Mouse (Mus musculus) lung, postnatal 10 days (tissue): ENCODE measurements around the gene Tmprss11e.

Source experiments
- DNase-seq: peaks from one replicate; pipeline ENCODE4 v3.0.0; 2021

Gene Tmprss11e

DNA sequence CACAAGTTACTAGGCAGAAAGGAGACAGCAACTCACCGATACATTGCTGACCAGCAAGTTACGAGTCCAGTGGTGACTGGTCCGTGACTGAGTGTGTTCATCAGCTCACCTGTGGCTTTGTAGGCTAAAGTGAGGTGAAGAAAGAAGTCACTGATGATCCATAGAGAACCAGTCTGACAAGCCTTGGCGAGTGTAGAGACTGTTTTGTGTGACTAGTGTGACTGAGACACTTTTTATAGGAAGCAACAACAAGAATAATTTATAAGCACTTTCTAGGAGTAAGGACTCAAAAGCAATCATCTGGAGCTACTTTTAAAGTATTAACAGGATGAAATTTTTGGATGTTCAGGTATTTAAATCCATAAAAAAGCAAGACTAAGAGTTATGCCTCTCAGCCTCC, at the start of gene Tmprss11e:
TSS of gene Tmprss11e (minus strand) at position 101 of the 400 bp plus-strand sequence.
- no peak for DNase-seq

DNA sequence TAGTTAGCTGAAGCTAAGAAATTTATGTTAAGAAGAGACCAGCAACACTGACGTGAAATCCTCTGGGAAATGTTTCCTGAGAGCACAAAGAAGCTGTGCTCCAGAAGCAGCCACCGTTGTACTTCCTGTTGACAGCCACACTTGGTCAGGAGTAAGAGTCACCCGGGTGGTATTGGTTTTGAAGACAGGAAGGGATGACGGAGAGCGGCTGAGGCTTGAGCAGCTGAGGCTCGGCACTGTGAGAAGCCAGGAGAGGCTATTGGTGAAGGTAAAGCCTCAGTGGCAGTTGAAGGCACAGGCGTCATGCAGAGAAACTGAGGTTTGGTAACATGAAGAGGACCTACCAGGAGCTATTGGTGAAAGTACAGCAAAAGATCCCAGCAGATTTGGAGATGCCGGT, 47.2 kb upstream of the Tmprss11e start:
- DNase-seq: no peak

DNA sequence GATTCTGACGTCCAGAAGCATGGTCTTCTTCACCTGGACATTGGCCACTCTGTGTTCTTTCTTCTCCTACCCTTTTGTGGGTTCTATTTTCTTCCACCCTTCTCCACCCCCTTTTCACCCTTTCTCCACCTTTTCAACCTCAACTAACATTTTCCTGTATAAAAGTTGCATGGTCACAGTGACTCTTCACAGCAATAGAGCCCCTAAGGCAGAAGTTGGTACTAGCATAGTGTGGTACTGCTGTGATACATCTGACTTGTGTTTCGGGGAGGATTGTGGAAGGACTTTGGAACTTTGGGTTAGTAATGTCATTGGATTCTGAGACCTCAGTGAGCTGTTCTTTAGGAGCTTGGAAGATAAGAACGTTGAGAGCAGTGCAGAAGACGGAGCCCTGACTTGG, 46.6 kb upstream of the Tmprss11e start:
- DNase-seq: no peak

DNA sequence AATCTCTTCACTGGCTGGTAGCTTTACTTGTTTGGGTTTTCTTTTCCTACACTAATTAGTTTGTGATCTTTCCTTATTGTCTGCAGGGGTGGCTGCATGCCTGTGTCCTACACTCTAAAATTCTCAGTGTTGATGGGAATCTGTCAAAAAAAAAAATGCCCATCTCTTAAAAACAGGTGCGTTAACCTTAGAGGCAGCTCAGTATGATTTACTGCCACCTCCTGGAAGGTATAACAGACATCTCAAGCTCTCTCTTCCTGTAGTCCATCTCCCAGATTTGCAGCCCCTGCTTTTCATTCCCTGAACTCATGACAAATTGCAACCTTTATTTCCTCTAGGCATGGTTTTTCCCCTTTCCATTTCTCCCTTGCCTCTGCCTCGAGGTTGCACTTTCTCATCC, 44.3 kb upstream of the Tmprss11e start:
- DNase-seq: no peak

DNA sequence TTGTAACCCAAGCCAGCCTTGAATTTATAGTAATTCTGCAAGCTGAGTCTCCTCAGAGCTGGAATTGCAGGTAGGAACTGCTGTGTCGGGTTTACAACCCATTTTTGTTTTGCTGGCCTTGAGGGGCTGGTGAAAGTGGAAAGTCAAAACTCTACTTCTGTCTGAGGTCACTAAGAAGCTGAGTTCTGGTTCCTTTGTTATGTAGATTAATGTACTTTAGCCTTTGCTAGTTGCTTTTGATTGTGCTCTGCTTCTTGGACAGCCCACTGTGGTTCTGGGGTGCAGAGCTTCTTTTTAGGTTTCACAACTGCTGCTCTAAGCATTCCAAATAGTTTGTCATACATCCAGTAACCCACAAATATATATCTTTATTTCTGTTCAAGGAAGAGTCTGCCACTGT, 41.2 kb upstream of the Tmprss11e start:
- no peak for DNase-seq

DNA sequence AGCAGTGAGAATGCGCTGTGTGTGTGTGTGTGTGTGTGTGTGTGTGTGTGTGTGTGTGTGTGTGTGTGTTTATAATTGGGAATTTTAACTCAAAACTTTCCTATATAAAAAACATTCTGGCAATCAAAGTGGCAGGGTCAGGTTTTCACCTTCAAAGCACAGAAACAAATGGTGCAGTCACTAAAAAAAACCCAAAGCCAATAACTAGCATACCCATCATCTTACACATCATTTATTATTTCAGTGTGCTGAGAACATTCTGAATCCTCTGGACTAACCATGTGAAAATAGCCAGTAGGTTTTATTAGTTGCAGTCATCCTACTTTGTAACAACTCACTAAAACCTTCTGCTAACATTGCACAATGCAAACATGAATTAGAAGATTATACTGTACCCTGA, 38.6 kb upstream of the Tmprss11e start:
- no peak for DNase-seq

DNA sequence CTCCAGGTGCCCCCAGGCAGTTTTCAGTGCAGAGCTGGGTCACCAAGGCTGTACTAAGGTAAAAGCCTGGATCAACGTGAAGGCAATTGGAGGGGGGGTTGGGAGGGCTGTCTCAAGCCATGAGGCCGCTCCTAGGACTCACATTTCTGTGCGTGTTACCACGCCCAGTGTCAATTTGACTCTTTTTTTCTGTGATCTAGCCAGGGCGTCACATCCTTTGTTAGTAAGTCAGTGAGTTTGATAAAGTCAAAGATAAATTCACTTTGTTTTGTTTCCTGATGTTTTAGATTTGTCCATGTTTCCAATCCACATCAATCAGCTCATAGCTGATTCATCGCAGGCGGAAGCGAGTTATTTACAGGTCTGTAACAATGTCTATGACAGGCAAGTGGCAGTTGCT, 37.4 kb upstream of the Tmprss11e start:
- DNase-seq: peak; percentile 6

DNA sequence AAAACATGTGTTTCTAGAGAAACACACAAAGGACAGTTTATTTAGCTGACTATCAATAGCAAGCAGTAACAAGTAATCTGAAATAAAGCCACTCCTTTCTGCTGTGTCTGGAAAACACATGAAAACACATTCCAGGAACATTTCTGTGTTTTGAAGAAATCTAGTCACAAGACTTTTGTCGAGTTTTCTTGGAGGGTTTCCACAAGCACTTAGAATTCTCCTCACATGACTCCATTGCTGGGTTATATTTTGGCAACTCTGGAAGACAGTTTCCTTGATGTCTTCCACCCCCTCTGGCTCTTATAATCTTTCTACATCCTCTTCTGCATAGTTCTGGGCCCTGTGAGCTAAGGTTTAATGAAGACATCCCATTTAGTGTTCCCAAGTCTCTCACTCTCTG, 32.9 kb upstream of the Tmprss11e start:
- peak; percentile 28 for DNase-seq

DNA sequence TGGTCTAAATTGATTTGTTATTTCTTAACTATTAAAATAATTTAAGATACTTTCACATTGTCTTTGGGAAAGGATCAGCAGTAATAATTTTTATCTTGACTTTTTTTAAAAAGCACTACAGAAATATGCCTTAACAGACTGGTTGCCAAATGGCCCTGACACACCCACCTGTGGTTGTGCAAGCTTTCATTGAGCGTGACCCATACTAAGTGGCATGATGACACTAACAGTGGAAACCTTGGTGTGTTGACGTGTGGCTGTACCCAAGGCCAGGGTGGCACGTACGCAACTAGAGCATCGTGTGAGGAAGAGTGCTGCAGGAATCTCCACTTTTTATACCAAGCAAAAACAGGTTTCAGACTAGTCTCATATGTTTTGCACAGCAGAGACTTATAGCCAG, 31.3 kb upstream of the Tmprss11e start:
- DNase-seq: no peak

DNA sequence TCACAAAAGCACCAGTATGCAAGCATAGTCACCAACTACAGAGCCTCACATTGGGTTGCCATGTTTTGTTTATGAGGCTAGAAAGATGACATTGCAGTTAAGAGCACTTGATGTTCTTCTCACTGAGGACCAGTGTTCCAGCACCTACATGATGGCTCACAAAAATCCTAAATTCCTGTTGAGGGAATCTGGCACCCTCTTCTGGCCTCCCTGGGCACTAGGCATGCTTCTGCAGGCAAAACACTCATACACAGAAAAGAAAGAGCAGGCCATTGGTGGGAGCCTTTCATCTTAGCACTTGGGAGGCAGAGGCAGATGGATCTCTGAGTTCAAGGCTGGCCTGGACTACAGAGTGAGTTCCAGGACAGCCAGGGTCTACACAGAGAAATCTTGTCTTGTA, 25.4 kb upstream of the Tmprss11e start:
- no peak for DNase-seq

DNA sequence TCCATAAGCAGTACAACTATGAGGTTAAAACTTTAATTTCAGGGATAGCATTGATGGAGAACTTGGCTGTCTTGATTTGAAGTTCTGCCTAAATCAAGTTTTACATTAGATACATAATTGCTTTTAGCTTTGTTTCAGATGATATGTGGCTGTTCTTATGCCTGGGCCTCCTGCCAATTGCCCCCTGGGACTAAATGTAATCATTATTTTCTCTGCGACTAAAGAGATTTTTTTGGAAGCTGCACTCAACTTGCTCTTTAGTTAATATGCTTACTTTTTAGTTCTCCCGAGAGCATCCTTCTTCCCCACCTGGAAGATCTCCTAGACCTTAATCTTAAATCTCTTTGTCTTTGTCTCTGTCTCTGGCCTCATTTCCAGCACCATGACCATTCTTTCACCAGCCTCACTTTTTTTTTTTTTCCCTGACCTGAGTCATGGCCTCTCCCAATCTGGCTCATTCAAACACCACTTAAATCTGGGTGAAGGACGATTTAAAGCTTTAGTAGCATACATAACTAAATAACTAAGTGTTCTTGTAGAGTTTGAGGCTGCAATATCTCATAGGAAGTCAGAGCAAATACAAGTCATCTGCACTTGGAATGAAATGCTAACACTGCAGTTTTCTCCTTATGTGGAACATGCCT, 23.5 kb upstream of the Tmprss11e start:
- no peak for DNase-seq

DNA sequence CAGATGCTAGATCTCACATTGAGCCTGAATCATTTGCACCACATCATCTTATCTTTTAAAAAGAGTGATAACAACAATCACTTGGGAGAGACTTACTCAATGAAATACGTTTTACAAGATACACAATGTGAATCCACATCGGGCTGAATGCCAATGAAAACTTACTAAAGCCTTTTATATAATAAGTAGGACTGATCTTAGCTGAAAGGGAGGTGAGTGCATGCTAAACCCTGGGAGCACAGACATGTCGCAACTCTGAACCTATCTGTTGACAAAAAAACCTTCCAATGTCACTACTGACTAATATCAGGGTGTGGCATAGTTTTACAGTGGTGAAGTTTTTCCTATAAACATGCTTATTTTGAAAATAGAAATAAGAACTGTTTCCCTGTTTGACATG, 2.8 kb downstream of the Tmprss11e start:
- no peak for DNase-seq

DNA sequence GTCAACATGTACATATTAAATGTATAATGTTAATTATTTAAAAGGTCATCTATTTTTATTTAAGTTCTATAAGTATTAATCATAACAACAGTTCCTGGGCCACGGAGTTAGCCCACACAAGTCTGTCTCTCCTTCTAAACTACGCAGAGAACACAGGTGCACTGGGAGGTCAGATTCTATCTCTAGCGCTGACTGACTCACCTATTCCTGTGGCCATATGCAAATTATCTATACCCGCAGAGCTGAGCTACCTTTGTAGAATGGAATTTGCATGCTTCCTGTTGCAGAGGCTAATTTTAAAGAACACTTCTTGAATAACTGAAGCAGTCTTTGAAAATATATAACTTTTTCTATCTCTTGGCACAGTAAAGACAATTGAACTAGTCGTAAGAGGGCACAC, 4.5 kb downstream of the Tmprss11e start:
- DNase-seq: no peak

DNA sequence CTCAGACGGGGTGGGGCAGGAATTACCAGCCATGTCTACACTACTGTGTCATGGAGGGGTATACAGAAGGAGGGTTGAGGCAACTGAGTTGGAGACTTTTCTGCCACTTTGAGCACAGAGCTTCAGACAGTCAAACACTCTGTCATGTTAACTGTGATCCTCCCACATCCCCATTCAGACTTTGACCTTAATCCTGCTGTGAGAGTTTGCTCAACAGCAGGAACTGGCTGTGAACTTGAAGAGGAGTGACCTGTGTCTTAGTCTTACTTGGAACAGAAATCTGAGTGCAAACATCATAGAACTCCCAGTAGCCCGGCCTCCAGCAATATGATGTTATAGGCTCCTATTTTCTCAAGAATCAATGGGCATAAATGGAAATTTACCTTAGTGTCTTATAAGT, 9.8 kb downstream of the Tmprss11e start:
- no peak for DNase-seq

DNA sequence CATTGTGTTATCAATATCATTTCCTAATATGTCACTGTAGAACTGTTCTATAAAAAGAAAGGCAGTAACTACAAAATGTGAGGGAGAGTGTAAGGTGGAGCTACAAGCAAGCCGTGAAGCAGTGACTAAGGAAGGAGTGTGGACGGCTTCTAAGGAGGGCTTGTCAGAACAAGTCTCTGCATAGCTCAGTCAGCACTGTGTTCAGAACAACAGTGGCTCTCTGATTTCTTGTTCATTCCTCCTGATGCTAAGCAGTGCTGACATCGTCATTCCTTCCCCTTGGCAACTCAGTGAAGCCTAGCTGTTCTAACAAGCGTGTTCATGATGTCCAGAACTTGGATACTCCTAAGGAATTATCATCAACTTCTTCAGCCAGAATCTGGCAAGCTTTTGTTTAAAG, 15.0 kb downstream of the Tmprss11e start:
- DNase-seq: no peak

DNA sequence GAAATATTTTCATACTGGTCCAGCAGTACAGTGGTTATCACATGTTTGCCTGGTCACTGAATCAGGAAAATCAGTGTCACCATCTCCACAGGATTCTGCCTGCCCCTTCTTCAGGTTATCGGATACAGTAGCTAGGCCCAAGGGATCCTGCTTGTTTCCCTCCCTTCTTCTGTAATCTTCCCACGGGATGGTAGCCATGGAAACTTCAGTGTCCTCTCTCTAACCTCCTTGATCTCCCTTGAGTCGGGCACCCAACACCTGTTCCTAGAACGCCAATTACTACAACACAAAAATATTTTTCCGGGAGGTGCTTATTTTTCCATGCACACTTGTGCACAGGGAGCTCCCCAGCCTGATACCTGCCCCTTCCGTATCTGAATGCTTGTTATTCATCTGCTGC, 17.0 kb downstream of the Tmprss11e start:
- DNase-seq: no peak

DNA sequence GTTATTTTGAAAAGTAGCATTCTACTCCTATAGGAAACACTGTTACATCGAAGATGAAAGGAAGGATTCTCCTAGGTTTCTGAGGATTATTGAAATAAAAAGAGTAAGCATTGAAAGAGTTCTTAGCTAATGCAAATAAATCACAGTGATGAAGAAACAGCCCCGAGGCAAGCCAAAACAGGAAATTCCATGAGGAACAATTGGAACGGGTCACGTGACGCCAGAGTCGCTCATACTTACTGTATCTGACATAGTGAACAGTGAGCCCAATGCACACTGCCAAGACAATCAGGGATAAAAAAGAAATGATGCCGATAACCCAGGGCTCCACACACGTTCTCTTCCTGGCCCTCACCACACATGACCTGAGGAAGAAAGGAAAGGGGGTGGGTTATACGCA, 18.6 kb downstream of the Tmprss11e start:
- peak; percentile 20 for DNase-seq

DNA sequence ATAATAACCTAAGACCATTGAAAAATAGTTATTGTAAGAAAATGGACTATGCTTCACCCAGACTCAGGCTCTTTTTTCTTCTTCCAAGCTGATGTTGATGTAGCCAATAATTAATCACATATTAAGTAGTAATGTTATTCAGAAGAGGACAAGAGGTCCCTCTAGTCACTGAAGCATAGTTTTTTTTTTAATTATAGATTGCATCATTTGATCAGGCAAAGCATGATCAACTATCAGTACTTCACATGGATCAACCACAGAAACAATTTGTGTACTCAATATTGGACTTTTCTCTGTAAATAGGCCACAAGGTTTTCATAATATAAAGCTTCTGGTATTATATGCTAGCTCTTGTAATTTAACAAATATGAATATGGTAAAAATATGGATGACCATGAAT, 20.6 kb downstream of the Tmprss11e start:
- no peak for DNase-seq

DNA sequence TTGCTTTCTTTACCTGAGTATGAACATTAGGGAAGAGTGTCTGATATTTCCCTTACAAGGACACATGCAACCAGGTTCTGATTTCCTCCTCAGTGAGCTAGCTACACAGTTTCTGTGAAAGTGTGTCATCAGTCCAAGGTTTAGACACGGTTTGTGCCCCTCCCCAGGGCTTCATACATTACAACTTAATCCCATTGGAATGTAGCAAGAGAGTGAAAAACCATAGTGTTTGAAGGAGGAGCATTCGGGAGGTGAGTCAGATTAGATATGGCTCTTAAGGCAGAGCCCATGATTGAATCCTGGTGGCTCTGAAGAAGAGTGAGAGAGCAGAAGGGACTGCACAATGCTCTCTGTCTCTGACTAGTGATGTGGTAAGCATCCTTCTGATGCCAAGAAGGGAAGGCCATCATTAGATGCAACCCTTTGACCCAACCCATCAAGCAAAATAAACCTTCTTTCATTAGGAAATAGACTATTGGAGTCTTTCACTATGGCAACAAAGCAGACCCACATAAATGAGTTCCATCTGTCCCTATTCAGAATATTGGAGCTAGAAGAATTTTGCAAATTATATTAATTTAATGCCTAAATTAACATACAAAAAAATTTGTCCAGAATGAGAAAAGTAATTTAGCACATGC, 22.7 kb downstream of the Tmprss11e start:
- DNase-seq: no peak

DNA sequence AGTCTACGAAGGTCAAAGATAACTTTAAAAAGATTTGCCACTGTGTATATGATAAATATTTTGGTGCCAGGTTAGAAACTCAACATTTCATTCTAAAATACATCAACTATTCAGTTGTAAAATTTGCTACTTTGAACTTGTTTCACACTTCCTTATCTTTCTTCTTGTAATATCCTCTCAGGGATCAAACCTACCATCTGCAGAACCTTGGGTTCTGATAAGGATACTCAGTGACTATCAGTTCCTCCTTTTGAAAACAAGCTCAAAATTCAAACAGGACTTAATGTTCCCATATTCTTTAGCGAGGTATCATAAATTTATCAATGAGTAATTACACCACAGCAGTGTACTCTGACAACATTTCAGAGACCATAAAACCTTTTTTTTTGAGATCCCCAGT, 30.6 kb downstream of the Tmprss11e start:
- no peak for DNase-seq

DNA sequence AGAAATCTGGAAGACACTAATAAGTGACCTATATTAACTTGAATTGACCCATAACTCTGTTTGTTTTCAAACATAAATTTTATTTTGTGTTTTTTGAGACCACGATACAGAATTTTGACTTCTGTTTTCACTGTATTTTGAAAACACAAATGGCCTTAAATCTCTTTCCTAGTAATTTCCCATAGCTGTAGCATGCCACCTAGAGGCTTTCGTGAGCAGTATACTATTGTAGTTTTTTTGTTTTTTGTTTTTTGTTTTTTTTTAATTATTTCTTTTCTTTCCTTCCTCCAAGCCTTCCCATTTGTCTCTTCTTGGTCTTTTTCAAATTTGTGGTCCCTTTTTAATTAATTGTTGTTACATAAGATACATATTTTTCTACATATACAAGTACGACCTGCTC, 40.7 kb downstream of the Tmprss11e start:
- no peak for DNase-seq

DNA sequence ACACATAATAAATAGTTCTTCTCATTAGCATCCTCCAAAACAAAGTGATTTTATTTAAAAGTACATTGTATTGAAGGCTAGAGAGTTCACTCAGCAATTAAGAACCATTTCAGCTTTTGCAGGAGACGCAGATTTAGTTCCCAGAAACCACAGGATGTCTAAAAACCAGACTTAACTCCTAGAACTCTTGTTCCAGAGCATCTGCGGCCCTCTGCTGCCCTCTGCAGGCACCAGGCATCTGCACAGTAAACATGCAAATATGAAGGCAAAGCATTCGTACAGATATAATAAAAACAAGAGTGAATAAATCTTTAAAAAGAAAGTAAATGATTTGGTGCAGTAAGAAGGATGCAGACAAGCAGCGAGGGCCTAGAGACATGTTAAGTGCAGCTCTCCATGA, 60.9 kb downstream of the Tmprss11e start:
- DNase-seq: peak; percentile 34

DNA sequence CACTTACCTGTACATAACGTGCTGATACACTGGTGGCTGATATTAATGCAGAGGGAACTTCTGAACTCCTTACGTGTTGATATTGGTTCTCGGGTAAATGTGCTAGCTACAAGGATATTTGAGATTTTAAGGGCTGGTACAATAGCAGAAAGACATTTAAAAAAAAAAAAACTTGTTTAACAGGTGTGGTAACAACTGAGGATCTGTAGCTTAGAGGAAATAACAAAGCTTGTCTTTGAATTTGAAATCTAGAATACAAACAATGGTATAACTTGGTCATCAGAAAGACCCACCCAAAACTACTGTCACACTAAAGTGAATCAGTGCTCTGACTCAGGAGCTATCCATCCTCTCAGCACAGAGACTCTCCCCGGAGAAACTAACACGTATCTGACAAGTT, 69.4 kb downstream of the Tmprss11e start, which contains the start of gene Tmprss11b:
TSS of gene Tmprss11b (minus strand) at position 101 of the 400 bp plus-strand sequence.
- DNase-seq: no peak
